Mouse (Mus musculus) cerebellum, adult 11 months (tissue): ENCODE data around the gene Itih4.

Experiments used
- DNase-seq: peaks from one replicate; pipeline ENCODE4 v3.0.0; 2022

Gene Itih4

DNA sequence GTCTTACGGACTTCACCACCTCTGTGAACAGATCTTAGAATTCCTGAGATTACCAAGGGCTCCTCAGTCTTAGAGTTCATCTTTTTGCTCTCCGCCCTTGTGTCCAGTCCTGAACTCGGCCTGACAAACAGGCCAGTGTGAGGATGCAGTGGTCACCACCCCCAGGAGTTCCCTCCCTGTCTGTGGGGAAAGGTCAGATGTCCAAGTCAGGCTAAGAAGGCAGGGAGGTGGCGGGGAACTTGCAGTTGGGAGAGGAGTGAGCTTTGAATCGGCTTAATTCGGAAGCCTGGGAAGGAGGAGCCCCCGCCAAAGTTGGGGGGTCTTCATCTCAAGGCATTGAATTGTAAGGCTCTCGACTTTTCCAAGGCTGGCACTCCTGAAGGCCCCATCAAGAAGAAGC lies 6.0 kb upstream of the Itih4 start:
- no peak for DNase-seq

DNA sequence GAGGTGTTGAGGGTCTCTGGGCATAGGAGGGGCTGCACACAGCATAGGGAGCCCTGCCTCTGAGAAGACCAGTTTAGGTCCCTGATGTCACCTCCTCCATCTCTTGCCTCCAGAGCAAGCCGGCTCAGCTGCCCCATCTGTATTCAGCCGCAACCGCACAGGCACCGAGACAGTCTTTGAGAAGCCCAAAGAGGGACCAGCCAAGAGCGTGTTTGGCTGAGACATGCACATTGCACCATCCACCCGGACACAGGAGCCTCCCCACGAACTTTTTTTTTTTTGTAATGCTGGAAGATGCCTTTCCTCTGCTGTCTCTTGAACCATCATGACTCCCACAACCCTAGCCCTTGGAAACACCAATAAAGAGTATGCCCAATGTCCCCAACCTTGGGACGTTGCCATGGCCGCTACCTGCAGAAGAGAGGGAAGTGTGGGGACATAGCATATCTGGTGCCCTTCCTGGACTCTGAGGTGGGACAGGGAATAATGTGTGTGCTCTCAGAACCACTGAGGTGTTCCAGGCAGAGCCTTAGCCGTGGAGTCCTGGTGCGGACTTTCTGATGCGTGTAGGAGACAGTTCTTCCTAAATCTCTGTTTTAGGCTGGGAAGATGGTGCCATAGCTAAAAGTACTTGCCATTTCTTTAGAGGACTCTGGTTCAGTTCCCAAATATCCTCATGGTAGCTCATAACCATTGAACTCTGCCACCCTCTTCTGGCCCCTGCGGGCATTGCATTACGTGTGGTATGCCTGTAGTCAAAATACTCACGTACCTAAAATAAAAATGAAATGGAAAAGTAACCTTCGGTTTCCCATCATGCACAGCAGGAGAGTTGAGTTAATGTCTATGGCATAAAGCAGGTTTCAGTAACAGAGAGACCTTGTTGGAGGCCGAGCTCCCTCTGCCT lies 5.2 kb upstream of the Itih4 start:
- peak; percentile 61 for DNase-seq

DNA sequence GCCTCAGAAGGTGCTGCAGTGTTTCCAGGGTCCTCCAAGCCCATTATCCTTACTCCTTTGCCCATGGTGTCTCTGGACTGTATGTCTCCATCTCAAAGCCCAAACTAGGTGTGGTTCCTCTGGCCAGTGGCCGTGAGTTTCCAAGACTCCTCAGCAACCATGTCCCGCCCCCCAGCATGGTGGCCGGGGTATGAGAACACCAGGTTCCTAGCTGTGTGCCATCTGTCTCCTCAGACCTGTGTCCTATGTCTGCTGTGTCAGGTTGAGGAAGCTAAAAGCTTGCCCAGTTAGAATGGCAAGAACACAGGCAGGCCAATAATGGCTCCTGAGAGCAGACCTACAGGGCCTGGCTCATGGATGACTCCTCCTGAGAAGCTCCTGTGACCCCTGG lies 4.6 kb upstream of the Itih4 start:
- peak; percentile 41 for DNase-seq

DNA sequence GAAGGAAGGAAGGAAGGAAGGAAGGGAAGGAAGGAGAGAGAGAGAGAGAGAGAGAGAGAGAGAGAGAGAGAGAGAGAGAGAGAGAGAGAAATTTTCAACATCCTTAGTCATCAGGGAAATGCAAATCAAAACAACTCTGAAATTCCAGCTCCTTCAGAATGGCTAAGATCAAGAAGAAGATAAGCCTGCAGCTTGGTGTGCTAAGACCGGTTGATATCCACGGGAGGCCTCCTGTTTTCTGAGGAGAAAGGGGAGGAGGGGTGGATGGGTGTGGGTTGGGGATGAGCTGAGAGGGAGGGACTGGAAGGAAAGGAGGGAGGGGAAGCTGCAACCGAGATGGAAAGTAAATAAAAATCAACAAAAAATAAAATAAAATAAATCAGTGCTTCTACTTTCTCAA lies 978 bp upstream of the Itih4 start:
- no peak for DNase-seq

DNA sequence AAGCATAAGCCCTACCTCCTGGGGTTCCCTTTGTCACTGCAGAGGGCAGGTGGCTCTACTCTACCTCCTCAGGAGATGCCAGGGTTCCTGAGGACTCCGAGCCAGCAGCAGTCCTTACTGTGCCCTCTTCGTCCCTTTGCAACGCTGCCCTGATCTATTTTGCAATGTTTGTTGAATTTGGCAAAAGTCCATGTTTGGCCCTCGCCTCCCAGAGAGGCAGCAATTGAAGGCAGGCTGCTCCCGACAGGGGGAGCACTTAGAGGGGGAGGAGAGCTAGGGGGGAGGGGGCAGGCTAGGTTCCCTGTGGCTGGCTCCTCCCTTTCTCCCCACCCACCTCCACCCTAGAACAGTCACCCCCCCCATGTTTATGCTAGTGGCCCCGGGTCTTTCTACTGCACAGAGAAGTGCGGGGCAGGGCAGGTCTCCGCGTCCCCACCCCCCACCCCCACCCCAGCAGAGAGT lies 2.0 kb downstream of the Itih4 start:
- DNase-seq: peak; percentile 38

DNA sequence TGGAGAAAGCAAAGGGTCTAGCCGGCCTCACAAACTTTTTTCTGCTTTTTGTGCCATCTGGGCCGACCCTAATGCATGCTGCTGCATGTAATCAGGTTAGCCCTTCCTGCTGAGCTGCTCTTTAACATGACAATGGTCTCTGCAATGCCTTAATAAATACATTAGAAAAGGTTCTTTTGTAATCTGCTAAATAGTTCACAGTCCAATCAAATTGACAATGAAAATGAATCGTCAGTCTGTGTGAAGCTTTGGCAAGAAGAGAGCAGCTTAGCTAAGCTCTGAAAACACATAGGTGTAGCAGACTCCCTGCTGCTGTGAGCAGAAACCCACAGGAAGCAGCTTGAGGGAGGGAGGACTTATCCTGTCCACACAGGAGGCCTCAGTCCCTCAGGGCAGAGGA lies 13.7 kb downstream of the Itih4 start:
- DNase-seq: no peak

DNA sequence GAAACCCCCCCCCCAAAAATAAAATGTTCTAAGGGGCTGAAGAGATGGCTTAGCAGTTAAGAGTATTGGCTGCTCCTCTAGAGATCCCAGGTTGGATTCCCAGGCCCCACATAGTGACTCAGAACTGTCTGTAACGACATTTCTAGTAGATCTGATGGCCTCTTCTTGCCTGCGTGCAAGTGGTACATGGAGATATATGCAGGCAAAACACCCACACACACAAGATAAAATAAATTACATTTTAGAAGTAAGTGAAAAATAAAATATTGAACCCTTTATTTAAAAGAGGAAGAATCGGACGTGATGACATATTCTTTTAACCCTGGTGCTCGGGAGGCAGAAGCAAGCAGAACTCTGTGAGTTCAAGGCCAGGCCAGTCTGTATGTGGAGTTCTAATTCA lies 16.4 kb downstream of the Itih4 start:
- DNase-seq: no peak

DNA sequence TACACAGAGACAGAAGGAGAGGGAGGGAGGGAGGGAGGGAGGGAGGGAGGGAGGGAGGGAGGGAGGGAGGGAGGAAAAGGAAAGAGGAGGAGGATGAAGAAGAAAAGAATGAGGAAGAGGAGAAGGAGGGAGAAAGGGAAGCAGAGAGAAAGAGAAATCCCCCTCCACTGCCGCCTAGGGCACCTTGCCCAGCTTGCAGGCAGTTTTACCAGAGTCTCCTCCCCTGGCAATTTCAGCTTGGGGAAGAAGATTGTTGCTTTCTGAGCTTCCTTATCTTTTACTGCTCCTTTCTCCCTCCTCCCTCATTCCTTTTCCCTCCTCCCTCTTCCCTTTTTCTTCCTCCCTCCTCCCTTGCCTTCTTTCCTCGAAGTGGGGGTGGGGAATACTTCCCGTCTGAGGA lies 16.8 kb downstream of the Itih4 start:
- no peak for DNase-seq

DNA sequence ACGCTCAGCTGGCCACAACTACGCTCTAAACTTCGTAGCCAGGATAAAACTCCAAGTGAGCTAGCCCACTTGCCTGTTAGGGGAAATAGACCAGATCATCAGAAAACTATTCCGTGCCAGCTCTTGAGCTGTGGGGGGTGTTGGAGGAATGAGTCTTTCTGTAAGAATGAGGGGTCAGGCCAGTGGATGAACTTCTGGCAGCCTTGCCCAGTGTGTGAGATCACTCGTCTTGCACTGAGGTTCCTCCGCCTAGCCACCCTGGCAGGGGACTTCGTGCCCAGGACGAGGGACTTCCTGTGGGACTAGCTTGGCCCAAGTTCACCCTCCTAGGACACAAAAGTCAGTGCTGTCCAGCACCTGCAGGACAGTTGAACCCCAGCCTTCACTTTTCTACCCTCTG lies 18.0 kb downstream of the Itih4 start:
- DNase-seq: no peak

DNA sequence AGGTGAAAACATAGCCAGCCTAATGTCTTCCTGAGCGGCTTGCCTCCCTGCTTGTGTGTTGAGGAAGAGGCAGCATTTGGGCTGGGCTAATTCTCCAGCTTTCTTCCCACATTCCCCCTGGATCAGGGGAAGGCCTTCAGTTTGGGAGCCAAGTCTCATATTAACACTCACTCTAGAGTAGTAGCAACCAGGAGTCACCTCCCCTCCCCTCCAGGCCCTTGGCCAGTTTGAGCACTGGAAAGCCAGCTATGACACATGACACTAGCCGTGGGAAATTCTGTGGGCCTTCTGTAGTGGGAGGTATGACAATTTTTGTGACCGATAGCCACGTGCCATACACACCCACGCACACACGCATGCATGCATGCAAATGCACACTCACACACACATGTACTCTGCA lies 19.7 kb downstream of the Itih4 start:
- DNase-seq: no peak

DNA sequence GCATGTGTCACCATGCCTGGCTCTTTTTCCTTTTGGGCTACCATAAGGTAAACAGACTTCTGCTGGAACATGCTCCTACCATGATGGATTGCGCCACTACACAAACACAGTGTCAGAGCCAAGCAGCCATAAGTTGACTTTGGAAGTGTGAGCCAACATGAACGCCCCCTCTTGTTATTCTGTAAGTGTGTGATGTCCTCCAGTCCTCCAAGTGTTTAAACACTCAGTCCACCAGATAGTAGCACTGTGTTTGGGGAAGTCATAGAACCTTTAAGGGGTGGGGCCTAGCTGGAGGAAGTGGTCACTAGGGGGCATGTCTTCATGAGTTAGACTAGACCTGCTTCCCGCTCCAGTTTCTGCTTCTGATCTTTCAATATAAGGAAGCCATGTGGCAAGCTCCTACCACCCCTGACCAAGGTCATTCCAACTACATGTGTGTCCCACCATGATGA lies 21.6 kb downstream of the Itih4 start:
- no peak for DNase-seq

DNA sequence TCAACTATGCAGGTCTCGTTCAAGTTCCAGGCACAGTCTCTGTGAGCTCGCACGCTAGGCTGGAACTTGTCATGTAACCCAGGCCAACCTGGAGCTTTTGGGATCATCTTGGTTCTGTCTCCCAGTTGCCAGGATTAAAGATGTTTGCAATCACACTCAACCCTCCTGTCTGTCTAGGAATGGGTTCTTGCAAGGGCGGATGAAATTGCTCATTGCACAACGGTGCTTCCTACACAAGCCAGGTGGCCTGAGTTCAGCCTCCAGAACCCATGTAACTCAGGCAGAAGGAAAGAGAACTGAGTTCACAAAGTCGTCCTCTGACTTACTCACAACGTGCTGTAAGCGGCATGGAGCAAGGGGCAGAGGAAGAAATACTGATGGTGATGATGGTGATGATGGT lies 24.9 kb downstream of the Itih4 start:
- DNase-seq: no peak

DNA sequence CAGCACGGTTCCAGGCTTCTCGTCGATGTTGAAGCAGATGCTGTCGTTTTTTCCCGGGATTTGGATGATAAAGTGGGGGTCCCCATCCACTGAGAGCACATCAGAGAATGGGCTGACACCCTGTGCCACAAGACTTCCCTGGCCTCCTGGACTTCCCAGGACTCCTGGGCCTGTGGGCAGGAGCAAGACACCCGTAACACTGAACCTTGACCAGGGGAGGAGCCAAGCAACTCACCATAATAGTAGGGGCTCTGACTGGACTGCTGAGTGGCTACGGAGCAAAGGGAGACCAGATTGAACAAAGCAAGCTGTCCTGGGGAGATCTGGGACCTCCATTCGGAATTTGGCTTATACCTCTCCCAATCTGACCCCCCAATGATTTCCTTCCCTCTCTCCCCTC lies 26.4 kb downstream of the Itih4 start:
- DNase-seq: no peak

DNA sequence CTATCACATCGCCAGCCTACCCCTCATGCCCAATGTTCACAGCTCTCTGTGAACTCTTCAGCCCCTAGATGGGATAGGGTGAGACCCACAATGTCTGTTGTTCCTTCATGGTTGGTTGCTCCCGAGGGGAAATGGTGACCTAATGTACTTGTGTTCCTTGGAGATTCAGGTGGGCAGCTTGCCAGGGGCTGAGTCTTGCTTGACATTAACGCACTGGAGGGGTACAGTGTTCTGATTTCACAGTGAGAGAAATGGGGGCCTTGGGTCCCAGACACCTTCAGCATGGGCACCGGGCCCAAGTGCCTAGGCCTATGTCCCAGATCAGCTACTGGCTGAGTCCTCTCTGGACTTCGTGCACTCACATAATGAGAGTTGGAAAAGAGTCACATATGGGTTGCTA lies 27.1 kb downstream of the Itih4 start:
- no peak for DNase-seq

DNA sequence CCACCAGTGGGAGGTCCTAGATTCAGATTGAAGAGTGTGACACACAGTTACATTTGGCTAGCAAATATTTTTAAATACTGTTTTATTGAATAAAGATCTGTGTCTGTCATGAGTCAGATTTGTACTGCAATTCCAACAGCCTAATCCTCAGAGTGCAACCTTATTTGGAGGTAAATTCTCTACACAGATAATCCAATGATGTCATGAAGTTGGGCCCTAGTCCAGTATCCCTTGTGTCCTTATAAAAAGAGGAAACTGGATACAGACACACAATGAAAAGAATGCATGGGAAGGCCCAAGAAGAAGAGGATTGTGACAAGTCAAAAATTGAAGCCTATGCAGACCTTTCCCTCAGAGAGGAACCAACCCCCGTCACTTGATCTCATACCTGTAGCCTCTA lies 30.2 kb downstream of the Itih4 start:
- DNase-seq: no peak

DNA sequence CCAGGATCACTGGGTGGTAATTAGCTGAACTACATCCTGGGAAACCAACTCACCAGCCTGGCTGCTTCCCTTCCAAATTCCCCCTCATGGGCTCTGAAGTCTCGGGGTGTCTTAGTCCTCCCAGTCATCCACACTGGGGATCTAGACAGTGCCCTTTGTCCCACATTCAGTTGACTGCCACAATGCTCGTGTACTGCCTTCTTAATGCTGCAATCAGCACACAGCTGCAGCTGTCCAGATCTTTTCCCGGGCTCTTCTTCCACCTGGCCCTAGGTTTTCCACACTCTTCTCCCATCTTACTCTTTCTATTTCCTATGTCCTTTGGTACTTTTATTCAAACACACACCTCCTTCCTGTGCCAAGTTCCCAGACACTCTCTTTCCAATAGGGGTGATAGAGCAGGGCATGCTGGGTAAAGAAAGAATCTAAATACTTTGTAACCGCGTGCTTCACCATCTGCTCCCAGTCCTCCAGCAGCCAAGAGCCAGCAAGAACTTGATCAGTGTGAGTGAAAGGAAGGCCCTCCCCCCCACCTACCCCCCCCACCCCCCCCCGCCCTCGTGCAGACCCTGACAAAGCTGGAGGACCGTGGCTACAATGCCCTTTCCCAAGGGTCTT lies 35.9 kb downstream of the Itih4 start:
- no peak for DNase-seq

DNA sequence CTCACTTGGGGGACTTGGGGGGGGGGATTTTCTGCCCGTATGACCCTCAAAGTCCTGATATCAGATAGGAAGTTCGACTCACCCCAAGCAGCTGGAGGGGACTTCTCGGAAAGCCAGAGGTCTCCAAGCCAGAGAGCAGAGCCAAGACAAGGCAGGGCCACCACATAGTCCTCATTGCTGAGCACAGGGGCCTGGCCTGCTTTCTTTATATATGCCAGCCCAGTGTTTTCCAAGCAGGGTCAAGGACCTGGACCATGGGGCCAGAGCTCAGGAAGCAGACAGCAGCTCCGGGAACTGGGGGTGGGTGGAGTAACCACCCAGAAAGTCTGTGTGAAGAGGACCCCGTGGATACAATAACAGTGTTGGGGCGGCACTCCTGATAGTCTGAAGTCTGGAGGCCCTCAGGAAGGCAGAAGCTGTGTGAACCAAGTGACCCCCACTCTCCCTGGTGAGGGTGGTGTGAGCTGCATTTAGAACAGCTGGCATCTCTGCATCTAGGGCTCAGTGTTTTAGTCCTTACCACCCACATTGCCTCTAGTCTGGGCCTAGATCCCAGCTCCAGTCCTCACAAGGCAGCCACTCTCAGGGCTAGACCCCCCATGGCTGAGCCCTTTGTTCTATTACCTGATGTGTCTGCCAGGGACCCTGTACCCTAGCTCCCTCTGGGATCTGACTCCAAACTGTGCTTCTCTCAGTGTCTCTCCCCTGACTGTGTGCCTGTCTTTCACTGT lies 37.3 kb downstream of the Itih4 start, which contains the start of gene Itih3:
TSS of gene Itih3 (minus strand) at position 386 of the 731 bp plus-strand sequence.
- peak; percentile 5 for DNase-seq

DNA sequence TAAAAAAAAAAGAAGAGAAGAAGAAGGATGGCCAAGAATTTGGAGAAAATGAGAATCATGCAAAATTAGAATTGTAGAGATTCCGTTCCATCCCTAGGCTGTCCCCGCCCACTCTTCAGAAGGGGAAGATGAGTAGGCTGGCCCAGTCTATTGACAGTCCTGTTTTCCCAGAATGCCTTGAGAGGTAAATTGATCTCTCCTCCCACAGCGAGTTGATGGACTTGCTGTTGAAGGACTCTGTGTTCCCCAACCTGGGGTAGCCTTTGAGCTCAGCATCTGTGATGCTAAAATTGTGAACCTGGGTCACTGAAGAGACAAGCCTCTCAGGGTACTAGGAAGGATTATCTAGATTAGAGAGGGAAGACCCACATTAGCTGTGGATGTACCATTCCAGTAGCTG lies 39.2 kb downstream of the Itih4 start:
- no peak for DNase-seq

DNA sequence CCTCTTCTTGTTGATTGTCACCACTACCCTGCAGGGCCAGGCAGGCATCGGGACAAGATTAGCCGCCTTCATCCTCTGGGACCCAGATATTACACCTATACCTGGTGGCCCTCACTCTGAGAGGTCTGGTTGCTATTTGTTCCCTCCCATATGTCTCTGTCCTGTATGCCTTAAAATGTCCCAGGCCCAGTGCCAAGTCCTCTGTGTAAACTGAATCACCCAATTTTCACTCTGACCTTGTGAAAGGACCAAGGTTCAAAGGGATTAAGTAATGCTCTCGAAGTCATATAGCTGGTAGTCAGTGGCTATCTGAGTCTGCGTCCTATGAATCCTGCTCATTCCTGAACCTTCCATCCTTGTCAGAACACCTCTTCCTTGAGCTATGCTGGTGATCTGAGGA lies 44.1 kb downstream of the Itih4 start:
- DNase-seq: no peak

DNA sequence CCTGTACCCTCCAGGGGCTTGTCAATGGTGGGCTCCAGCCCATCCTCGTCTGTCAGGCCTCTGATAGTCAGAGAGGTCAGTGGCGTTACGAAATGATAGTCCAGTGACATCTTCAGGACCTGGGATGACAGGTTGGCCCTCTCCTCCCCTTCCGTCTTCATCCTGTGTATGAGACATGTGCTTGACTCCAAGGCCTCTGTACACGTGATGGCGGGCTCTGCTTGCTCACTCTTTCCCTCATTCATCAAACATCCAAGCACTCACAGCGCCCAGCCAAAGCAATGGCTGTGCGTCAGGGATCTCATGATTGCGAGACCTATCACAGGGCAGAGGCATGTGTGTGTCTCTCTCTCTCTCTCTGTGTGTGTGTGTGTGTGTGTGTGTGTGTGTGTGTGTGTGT lies 47.1 kb downstream of the Itih4 start:
- DNase-seq: no peak

DNA sequence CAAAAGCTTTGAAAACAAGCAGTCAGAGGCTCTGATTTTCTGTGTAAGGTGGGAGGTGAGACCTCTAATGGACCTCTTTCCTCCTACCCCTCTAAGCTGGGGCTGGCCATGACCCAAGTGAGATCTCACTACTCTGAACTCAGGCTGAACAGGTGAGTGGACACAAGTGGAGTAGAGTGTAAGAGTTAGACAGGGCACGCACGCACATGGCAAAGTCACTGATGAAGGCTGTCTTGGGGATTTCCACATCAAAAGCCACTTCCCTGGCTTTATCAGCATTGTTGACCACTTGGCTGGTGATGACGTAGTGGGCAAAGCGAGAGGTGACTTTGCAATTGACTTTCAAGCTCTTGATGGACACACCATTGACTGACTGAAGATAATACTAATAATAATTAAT lies 56.0 kb downstream of the Itih4 start:
- DNase-seq: no peak

DNA sequence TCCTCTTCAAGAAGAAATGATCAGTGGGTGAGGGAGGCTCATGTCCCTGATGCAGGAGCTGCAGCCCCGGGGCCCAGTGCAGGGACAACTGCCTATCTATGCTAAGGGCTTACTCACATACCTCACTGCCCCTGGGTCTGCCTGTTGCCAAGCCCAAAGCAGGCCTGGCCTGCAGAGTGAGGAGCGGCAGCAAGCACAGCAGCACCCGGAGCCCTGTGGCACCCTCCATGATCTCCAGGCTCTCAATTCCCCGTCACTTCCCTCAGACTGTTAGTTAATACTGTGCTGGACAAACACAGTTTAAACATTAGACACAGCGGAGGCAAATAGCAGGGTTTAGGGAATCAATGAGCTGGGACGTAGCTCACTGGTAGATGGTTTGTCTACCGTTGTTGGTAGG lies 56.8 kb downstream of the Itih4 start, which contains the start of gene Itih1:
TSS of gene Itih1 (minus strand) at position 252 of the 400 bp plus-strand sequence.
- DNase-seq: no peak

DNA sequence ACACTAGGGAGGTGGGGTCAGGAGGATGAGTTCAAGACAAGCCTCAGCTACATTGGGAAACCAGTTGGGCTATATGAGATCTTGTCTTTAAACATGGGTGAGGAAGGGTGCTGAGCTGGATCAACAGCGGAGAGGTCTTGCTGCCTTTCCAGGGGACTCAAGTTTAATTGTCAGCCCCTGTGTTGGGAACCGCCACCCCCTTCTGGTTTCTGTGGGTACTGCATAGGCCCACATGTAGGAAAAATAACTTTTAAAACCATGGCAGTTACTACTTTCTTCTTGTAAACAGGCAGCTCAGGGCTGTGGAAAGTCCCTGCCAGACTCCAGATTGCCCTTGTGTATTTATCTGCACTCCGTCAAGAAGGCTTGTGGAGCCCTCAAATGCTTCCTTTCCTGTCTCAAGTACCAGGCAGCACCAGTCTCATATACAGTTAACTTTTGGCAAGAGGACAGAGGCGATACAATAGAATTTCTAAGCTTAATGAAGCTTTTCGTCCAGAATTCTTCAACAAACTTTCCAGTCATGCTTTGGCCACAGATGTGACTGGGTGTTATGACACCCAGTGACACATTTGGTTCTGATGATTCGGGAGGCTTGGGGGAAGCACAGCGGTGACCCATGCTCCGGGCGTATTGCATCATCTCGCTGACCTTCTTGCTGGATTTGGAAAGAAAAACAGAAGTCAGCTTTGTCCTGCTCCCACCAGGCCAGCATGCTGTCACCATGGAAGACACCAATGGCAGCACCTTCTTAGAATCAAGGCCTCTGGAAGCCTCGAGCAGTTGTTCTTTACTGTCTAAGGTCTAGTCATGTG lies 57.8 kb downstream of the Itih4 start:
- no peak for DNase-seq
